Mouse (Mus musculus): ENCODE results near the gene Cox14. TPM values are rescaled to one million over a fixed set of nuclear protein-coding genes. Genes with fewer than 3 reads are reported as not detected.
"Not testable (repeated sequence)": the region's sequence is repeated elsewhere in the genome, so short reads cannot be mapped to it uniquely, and the experiment has no call there.

Gene Cox14
- polyA plus RNA-seq, 1 experiment from 2014 or later, result 297 TPM

GRCm38 (mm10) chr15:99700219-99701106 is 25.0 kb upstream of the Cox14 start:
- no peak for TF ChIP-seq CTCF (IDR thresholded peaks at IDR 0.05; ENCODE audit: low read depth)
- 82% methylated on average over 18 of the region's 18 CpGs for WGBS
- Histone ChIP-seq H3K4me3 (replicated peaks; ENCODE audit: low read depth, low read length) (no peak overlapping the region), H3K4me1 (replicated peaks; ENCODE audit: insufficient read depth, low read length) (peaks cover 27% of the 10 kb centered on the region), H3K36me3 (ENCODE audit: insufficient read depth, low read length) (peaks cover 9% of the 10 kb centered on the region; the same call in 1 of the 2 replicates), H3K27ac (no peak overlapping the region), H3K9ac (ENCODE audit: low read depth, low read length) (no peak overlapping the region), H3K4me2 (ENCODE audit: low read length) (no peak overlapping the region), H3K9me3 (replicated peaks; ENCODE audit: low read length) (no peaks in the 10 kb centered on the region), H3K27me3 (ENCODE audit: insufficient read depth, low read length) (no peaks in the 10 kb centered on the region)
- DNase-seq (ENCODE audit: low spot score) (no peak), ATAC-seq (replicated peaks; ENCODE audit: low FRiP score, low read depth) (no peak)

GRCm38 (mm10) chr15:99701640-99701998 is 23.8 kb upstream of the Cox14 start:
- H3K9ac ChIP-seq (ENCODE audit: low read depth, low read length), result peak overlapping the region; percentile 87
- not testable (repeated sequence) for H3K27me3 ChIP-seq (ENCODE audit: insufficient read depth, low read length); ATAC-seq (replicated peaks; ENCODE audit: low FRiP score, low read depth); DNase-seq (ENCODE audit: low spot score); H3K9me3 ChIP-seq (replicated peaks; ENCODE audit: low read length)
- H3K4me1 ChIP-seq (replicated peaks; ENCODE audit: insufficient read depth, low read length), result peaks cover 27% of the 10 kb centered on the region
- peak overlapping the region; percentile 98; the same call in 1 of the 2 replicates for H3K27ac ChIP-seq
- H3K4me3 ChIP-seq (replicated peaks; ENCODE audit: low read depth, low read length), result peak overlapping the region; percentile 73
- peak overlapping the region; percentile 71 for H3K4me2 ChIP-seq (ENCODE audit: low read length)
- peaks cover 12% of the 10 kb centered on the region; the same call in 1 of the 2 replicates for H3K36me3 ChIP-seq (ENCODE audit: insufficient read depth, low read length)
- WGBS, result 43% methylated on average over 16 of the region's 16 CpGs

GRCm38 (mm10) chr15:99701999-99702900 is 23.2 kb upstream of the Cox14 start, which contains the start of gene Smarcd1:
Smarcd1 (plus strand) TSS chr15:99702129.
- Histone ChIP-seq H3K4me2 (ENCODE audit: low read length) (peak within 1 kb of the TSS; percentile 71), H3K4me3 (replicated peaks; ENCODE audit: low read depth, low read length) (peak within 1 kb of the TSS; percentile 73), H3K4me1 (replicated peaks; ENCODE audit: insufficient read depth, low read length) (peaks cover 27% of the 10 kb centered on the region), H3K36me3 (ENCODE audit: insufficient read depth, low read length) (peaks cover 14% of the 10 kb centered on the region; the same call in 1 of the 2 replicates), H3K27me3 (ENCODE audit: insufficient read depth, low read length) (no peaks in the 10 kb centered on the region), H3K9me3 (replicated peaks; ENCODE audit: low read length) (no peaks in the 10 kb centered on the region), H3K9ac (ENCODE audit: low read depth, low read length) (peak within 1 kb of the TSS; percentile 87), H3K27ac (peak within 1 kb of the TSS; percentile 98)
- TF ChIP-seq CTCF (IDR thresholded peaks at IDR 0.05; ENCODE audit: low read depth), result peak; percentile 92
- ATAC-seq (replicated peaks; ENCODE audit: low FRiP score, low read depth), result peak; percentile 89
- under 1% methylated on average over 71 of the region's 71 CpGs for WGBS
- peak; percentile 97 for DNase-seq (ENCODE audit: low spot score)

- peak overlapping the region; percentile 87; the same call in 1 of the 2 replicates for H3K9ac ChIP-seq (ENCODE audit: low read depth, low read length)
- H3K4me3 ChIP-seq (replicated peaks; ENCODE audit: low read depth, low read length), result peak overlapping the region; percentile 73
- WGBS, result 62% methylated on average over 9 of the region's 9 CpGs
- peak overlapping the region; percentile 71 for H3K4me2 ChIP-seq (ENCODE audit: low read length)
- peak overlapping the region; percentile 98 for H3K27ac ChIP-seq
- TF ChIP-seq CTCF (IDR thresholded peaks at IDR 0.05; ENCODE audit: low read depth), result no peak
- no peaks in the 10 kb centered on the region for H3K9me3 ChIP-seq (replicated peaks; ENCODE audit: low read length)
- no peaks in the 10 kb centered on the region for H3K27me3 ChIP-seq (ENCODE audit: insufficient read depth, low read length)
- ATAC-seq (replicated peaks; ENCODE audit: low FRiP score, low read depth) (no peak), DNase-seq (ENCODE audit: low spot score) (no peak)
- H3K4me1 ChIP-seq (replicated peaks; ENCODE audit: insufficient read depth, low read length), result peaks cover 27% of the 10 kb centered on the region
- peaks cover 23% of the 10 kb centered on the region for H3K36me3 ChIP-seq (ENCODE audit: insufficient read depth, low read length)
Observed at GRCm38 (mm10) chr15:99703104-99703503, 22.3 kb upstream of the Cox14 start.

- DNase-seq (ENCODE audit: low spot score) (no peak), ATAC-seq (replicated peaks; ENCODE audit: low FRiP score, low read depth) (no peak)
- Histone ChIP-seq H3K4me3 (replicated peaks; ENCODE audit: low read depth, low read length) (no peak overlapping the region), H3K36me3 (ENCODE audit: insufficient read depth, low read length) (peaks cover 26% of the 10 kb centered on the region), H3K27me3 (ENCODE audit: insufficient read depth, low read length) (no peaks in the 10 kb centered on the region), H3K9me3 (replicated peaks; ENCODE audit: low read length) (no peaks in the 10 kb centered on the region), H3K9ac (ENCODE audit: low read depth, low read length) (no peak overlapping the region), H3K27ac (peak overlapping the region; percentile 98), H3K4me2 (ENCODE audit: low read length) (peak overlapping the region; percentile 23; the same call in 1 of the 2 replicates), H3K4me1 (replicated peaks; ENCODE audit: insufficient read depth, low read length) (peaks cover 23% of the 10 kb centered on the region)
- no peak for TF ChIP-seq CTCF (IDR thresholded peaks at IDR 0.05; ENCODE audit: low read depth)
- 65% methylated on average over 5 of the region's 5 CpGs for WGBS
Observed at GRCm38 (mm10) chr15:99703676-99704040, 21.8 kb upstream of the Cox14 start.
